Mouse (Mus musculus) adrenal gland, postnatal 14 days (tissue): ENCODE measurements around the gene Tmem178b. TPM values are rescaled to one million over a fixed set of nuclear protein-coding genes. Genes with fewer than 3 reads are reported as not detected.

Experiments
- DNase-seq: peaks from one replicate; pipeline ENCODE4 v3.0.0; 2021; ENCODE audit warnings: mixed read lengths
- total RNA-seq: library from RNA; stranded (reverse); gene quantifications from 2 replicates; pipeline ENCODE4 v1.2.3, GENCODE M21; 2021

Tmem178b gene
- total RNA-seq, 1 experiment from 2014 or later, result 14.8 TPM

GRCm38 (mm10) chr6:40173559-40173958 lies 300.5 kb downstream of the Tmem178b start:
- no peak for DNase-seq

- DNase-seq, result no peak
Observed at GRCm38 (mm10) chr6:40177870-40178269, 304.8 kb downstream of the Tmem178b start.

GRCm38 (mm10) chr6:40180551-40180950 lies 307.5 kb downstream of the Tmem178b start:
- DNase-seq, result no peak

GRCm38 (mm10) chr6:40200661-40201060 lies 327.6 kb downstream of the Tmem178b start:
- DNase-seq, result no peak

- no peak for DNase-seq
Observed at GRCm38 (mm10) chr6:40202602-40203001, 329.5 kb downstream of the Tmem178b start.

GRCm38 (mm10) chr6:40205380-40205779 lies 332.3 kb downstream of the Tmem178b start:
- no peak for DNase-seq

- no peak for DNase-seq
Observed at GRCm38 (mm10) chr6:40208014-40208413, 334.9 kb downstream of the Tmem178b start.

GRCm38 (mm10) chr6:40209172-40209571 lies 336.1 kb downstream of the Tmem178b start:
- DNase-seq, result no peak

GRCm38 (mm10) chr6:40217154-40217553 lies 344.1 kb downstream of the Tmem178b start:
- DNase-seq, result no peak

- no peak for DNase-seq
Observed at GRCm38 (mm10) chr6:40217651-40218050, 344.6 kb downstream of the Tmem178b start.

- DNase-seq, result no peak
Observed at GRCm38 (mm10) chr6:40220634-40221120, 347.6 kb downstream of the Tmem178b start.

GRCm38 (mm10) chr6:40225585-40226280 lies 352.7 kb downstream of the Tmem178b start:
- DNase-seq, result no peak

- no peak for DNase-seq
Observed at GRCm38 (mm10) chr6:40228981-40229380, 355.9 kb downstream of the Tmem178b start.

GRCm38 (mm10) chr6:40229985-40230384 lies 356.9 kb downstream of the Tmem178b start:
- no peak for DNase-seq

GRCm38 (mm10) chr6:40234066-40234465 lies 361.0 kb downstream of the Tmem178b start:
- no peak for DNase-seq

- peak; percentile 86 for DNase-seq
Observed at GRCm38 (mm10) chr6:40235793-40236470, 362.9 kb downstream of the Tmem178b start.

- peak; percentile 58 for DNase-seq
Observed at GRCm38 (mm10) chr6:40236841-40237765, 364.0 kb downstream of the Tmem178b start.

GRCm38 (mm10) chr6:40238857-40239256 lies 365.8 kb downstream of the Tmem178b start:
- DNase-seq, result no peak

GRCm38 (mm10) chr6:40240671-40241070 lies 367.6 kb downstream of the Tmem178b start:
- DNase-seq, result no peak

GRCm38 (mm10) chr6:40247398-40247946 lies 374.4 kb downstream of the Tmem178b start:
- peak; percentile 60 for DNase-seq

GRCm38 (mm10) chr6:40249939-40250338 lies 376.9 kb downstream of the Tmem178b start:
- no peak for DNase-seq

- no peak for DNase-seq
Observed at GRCm38 (mm10) chr6:40263687-40264086, 390.6 kb downstream of the Tmem178b start.
